Mouse (Mus musculus): ENCODE results near the gene Shank1. TPM values are rescaled to one million over a fixed set of nuclear protein-coding genes. Genes with fewer than 3 reads are reported as not detected.

Shank1 gene
- total RNA-seq, 1 experiment from 2014 or later: 2.1 TPM

DNA sequence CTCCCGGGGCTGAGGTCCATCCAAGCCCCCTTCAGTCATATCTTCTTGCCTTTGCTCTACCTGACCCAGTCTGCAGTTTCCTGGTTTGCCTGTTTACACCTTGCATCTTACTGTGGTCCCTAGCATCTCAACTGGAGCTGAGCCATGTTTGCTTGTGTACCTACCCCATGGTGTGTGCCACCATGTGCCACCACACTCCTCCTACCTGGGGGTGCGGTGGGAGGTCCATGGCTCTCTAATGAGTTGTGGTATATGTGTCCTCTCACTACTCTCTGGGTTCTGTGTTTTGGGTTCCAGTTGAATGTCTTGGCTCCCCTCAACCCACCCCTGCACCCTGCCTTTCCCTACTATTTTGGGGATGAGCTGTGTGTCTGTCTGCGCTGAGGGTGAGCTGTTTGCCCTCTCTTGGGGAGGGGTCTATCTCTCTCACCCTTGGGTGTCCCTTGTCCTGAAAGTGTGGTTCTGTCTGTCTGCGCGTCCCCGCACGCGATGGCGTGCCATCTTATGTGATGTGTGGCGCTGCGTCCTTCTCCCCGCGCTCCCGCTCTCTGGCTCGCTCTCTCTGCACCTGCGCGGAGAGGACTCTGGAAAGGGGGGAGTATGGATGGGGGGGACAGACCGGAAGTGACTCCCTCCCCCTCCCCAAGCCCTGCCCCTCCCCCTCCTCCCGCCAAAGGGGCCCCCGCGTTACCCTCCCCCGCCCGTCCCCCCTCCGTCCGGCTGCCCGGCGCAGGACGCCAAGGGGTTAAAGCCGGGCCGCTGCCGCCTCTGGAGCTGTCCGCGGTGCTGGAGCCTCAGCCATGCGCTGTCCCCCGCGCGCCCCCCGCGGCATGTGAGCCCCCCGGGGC lies 25.2 kb downstream of the Shank1 start:
- ATAC-seq (ENCODE audit: extremely low read depth, insufficient number of reproducible peaks, low FRiP score, poor library complexity, severe bottlenecking): no peak

DNA sequence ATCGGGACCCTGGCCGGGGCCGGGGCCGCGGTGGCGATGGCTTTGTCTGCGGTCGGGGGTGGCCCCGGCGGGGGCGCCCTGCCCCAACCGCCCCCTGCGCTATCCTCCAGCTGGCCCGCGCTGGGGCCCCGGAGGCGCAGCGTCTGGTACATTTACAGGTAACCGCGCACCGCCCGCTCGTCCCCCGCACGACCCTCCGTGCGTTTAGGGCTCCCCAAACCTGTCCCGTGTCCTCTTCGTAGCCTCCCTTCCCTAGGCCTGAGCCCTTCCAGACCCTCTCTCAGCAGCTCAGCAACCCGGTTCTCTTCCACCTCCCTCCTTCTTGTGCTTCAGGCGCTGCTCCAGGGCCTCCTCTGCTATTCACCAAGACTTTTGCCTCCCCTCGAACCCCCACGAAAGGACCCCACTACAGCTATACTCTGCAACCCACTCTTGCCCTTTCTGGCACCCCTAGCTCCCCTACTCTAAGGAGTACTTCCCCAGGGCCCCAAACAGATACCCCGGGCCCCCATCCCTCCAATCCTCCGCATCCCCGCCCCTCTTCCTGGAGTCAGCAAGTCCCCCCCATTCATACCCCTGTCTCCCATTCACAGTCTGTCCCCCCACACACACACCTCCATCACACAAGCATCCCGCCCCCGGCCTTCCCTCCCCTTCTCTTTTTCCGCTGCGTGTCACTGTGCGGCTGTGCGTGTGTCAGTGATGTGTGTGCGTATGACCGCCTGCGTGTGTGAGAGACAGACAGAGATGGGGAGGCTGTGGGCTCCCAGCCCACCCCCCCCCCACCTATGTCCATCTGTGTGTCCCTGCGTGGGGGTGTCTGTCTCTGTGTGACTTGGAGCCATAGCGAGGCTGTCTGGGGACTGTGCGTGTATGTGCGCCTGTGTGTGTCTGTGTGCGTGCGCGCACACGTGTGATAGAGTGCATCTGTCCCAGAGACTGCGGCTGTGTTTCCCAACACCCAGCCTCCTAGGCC lies 26.3 kb downstream of the Shank1 start:
- ATAC-seq (ENCODE audit: extremely low read depth, insufficient number of reproducible peaks, low FRiP score, poor library complexity, severe bottlenecking): no peak

DNA sequence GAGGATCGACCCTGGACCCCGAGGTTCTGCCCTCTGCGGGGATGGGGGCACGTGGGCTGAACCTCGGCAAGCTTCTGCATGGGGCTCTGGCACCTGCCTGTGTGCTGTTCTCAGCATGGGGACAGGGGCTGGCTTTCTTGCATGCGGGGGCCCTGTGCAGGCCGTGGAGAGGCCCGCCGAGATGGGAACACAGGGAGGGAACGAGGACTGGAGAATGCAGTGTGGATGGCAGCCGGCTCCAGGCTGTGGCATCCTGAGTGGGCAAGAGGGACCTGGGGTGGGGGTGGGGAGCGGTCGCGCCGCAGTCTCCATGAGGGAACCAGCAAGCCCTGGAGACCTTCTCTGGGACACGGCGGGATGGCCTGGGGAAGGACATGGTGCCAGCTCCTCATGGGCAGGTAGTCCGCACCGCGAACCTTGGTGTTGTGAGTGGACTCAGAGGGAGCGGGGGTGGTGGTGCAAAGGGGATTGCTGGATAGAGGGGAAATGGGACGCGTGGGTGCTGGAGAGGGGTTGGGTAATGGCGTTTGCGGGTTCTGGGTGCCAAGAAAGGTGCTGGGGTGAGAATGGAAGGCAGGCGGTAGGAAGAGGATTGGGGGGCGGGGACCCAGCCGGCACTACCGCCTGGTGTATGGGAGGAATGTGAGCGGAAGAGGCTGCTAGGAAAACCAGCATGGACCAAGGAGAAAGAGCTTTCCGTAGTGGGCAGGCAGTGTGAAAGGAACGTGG lies 27.2 kb downstream of the Shank1 start:
- no peak for ATAC-seq (ENCODE audit: extremely low read depth, insufficient number of reproducible peaks, low FRiP score, poor library complexity, severe bottlenecking)

DNA sequence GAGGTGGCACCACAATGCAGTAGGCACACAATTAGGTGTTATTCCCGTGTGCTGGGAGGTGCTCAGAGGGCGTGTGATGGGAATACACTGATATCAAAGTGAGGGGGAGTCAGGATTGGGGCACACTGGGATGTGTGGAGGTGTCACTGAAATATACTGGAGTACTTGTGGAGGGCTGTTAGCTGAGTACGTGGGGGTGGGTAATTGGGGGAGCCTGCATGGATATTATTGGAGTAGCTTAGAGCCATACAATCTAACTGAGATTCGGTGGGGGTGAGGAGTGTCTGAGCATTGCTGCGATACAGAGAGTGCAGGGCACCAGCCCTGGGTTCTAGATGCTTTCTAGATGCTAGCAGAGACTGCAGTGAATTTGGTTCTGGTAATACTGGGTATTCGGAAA lies 30.2 kb downstream of the Shank1 start:
- no peak for ATAC-seq (ENCODE audit: extremely low read depth, insufficient number of reproducible peaks, low FRiP score, poor library complexity, severe bottlenecking)

DNA sequence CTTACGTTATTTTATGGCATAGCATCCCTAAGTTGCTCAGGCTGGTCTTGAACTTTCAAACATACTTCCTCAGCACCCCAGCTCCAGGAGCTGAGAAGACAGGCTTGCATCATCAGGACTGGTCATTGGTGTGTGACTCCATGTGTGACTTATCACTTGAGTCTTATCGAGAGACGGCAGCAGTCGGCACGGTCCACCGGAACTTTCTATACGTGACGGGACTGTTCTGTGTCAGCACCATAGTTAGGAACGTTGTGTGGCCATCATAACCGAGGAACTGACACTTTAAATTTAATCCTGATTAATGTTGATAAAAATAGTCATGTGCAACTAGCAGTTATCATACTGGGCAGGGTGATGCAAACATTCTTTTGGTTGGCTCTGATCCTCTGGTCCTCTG lies 31.1 kb downstream of the Shank1 start:
- no peak for ATAC-seq (ENCODE audit: extremely low read depth, insufficient number of reproducible peaks, low FRiP score, poor library complexity, severe bottlenecking)

DNA sequence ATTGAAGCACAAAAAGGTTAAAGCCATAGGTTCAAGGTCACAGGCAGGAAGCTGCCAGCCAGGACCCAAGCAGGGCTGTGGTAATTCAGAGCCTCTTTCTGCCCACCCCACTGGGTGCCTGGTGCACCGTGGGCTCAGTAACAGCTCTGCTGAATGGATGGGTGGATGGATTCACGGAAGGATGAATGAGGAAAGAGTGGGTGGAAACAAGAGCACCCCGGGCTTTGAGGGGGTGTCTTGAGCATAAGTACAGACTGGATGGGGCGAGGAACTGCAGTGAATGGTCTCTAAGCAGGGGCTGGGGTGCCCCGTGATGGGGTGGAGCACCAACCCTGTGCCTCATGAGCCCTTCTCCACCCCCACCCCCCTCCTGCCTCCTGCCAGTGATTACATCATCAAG lies 31.7 kb downstream of the Shank1 start:
- no peak for ATAC-seq (ENCODE audit: extremely low read depth, insufficient number of reproducible peaks, low FRiP score, poor library complexity, severe bottlenecking)

DNA sequence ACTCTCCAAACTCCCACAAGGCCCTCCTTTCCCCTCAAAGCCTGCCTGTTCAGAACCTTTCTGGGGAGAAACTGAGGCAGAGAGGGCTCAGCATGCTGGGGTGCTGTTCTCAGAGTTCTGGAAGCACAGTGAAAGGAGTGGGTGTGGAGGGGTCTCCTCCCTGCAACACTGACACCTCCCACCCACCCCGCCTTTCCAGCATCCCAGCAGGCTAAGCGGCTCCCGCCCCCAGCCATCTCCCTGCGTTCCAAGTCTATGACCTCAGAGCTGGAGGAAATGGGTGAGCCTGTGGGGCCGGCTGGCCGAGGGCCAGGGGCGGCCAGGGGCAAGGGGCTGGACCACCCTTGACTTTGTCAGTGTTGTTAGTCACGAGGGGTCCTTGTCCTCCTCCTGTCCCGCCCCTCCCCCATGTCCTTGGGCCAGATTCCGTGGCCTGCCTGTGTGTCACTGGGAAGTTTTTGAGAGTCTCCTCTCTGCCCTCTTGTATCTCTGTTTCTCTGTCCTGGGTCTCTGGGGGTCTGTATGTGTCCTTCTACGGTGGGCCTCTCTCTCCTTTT lies 33.5 kb downstream of the Shank1 start:
- no peak for ATAC-seq (ENCODE audit: extremely low read depth, insufficient number of reproducible peaks, low FRiP score, poor library complexity, severe bottlenecking)

DNA sequence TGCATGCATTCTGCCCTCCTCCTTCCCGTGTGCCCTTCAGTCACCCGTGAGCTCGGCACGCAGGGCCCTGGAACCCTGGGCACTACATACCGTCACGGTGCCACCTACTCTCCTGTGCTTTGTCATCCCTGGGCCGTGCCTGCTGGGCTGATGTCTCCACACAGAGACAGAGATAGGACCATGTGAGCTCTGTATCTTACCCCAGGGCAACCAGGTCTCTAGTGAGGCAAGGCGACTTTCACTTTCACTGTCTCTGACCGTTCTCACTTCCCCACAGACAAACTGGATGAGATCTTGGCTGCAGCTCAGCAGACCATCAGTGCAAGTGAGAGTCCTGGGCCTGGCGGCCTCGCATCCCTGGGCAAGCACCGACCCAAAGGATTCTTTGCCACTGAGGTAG lies 34.6 kb downstream of the Shank1 start:
- ATAC-seq (ENCODE audit: extremely low read depth, insufficient number of reproducible peaks, low FRiP score, poor library complexity, severe bottlenecking): peak; percentile 70

DNA sequence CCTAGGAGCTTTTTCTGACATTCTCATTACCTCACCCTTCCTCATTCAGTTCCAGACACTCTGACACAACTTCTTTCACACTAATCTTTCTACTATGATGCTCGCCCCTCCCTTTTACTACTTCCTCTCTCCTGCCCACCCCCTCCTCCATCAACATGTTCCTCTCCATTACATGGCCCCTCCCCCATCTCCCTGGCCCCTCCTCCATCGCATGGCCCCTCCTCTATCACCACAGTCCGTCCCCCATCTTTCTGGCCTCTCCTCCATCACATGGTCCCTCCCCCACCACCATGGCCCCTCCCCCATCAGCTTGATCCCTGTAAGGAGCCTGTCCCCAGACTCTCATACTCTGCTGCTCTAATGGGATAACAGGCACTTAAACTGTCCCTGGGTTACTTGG lies 39.0 kb downstream of the Shank1 start:
- no peak for ATAC-seq (ENCODE audit: extremely low read depth, insufficient number of reproducible peaks, low FRiP score, poor library complexity, severe bottlenecking)

DNA sequence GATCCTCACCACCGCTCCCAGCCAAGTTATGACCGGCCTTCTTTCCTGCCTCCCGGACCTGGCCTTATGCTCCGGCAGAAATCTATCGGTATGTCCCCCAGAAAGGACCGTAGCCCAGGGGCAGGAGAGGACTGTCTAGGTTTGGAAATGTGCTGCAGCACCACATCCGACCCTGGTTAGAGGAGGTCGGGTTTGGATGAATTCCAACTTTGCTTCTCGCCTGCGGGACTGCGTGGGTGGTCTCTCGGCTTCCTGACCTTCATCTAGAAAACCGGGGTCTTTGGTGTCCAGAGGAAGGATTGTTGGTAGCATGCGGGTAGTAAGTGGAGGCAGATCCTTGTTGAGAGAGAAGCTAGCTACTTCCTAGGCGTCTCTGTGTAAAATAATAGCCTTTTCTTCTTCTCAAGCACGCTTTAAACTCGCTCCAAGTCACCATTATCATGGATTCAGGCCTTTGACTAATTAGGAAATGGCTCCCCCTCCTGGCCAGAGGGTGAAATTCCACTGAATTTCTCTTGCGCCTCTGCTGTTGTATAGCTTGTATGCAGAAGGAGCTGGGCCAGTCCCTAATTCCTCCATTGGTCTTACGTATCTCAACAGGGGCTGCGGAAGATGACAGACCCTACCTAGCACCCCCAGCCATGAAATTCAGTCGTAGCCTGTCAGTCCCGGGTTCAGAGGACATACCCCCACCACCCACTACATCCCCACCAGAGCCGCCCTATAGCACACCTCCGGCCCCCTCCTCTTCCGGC lies 41.1 kb downstream of the Shank1 start:
- peak; percentile 63 for ATAC-seq (ENCODE audit: extremely low read depth, insufficient number of reproducible peaks, low FRiP score, poor library complexity, severe bottlenecking)

DNA sequence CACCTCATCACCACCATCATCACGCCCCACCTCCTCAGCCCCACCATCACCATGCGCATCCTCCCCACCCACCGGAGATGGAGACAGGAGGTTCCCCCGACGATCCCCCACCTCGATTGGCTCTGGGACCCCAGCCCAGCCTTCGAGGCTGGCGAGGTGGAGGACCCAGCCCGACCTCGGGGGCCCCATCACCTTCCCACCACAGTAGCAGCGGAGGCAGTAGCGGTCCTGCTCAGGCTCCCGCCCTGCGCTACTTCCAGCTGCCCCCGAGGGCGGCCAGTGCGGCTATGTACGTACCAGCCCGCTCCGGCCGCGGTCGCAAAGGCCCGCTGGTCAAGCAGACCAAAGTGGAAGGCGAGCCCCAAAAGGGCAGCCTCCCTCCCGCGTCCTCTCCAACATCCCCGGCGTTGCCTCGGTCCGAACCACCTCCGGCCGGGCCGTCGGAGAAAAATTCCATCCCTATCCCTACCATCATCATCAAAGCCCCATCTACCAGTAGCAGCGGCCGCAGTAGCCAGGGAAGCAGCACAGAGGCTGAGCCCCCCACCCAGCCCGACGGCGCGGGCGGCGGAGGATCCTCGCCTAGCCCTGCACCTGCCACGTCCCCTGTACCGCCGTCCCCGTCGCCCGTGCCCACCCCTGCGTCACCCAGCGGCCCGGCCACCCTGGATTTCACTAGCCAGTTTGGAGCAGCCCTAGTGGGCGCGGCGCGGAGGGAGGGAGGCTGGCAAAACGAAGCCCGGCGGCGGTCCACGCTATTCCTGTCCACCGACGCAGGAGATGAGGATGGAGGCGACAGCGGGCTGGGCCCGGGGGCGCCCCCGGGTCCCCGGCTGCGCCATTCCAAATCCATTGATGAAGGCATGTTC lies 42.1 kb downstream of the Shank1 start:
- ATAC-seq (ENCODE audit: extremely low read depth, insufficient number of reproducible peaks, low FRiP score, poor library complexity, severe bottlenecking): no peak

DNA sequence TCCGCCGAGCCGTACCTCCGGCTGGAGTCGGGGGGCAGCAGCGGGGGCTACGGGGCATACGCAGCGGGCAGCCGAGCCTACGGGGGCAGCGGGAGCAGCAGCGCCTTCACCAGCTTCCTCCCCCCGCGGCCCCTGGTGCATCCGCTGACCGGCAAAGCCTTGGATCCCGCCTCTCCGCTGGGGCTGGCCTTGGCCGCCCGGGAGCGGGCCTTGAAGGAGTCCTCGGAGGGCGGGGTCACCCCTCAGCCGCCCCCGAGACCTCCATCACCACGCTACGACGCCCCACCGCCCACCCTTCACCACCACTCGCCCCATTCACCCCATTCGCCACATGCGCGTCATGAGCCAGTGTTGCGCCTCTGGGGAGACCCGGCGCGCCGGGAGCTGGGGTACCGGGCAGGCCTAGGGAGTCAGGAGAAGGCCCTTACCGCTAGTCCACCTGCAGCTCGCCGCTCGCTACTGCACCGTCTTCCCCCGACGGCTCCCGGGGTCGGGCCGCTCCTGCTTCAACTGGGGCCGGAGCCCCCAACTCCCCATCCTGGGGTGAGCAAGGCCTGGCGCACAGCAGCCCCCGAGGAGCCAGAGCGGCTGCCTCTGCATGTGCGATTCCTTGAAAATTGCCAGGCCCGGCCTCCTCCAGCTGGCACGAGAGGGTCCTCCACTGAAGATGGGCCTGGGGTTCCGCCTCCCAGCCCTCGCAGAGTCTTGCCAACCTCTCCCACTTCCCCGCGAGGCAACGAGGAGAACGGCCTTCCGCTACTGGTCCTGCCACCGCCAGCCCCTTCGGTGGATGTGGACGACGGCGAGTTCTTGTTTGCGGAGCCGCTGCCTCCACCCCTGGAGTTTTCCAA lies 42.9 kb downstream of the Shank1 start:
- no peak for ATAC-seq (ENCODE audit: extremely low read depth, insufficient number of reproducible peaks, low FRiP score, poor library complexity, severe bottlenecking)

DNA sequence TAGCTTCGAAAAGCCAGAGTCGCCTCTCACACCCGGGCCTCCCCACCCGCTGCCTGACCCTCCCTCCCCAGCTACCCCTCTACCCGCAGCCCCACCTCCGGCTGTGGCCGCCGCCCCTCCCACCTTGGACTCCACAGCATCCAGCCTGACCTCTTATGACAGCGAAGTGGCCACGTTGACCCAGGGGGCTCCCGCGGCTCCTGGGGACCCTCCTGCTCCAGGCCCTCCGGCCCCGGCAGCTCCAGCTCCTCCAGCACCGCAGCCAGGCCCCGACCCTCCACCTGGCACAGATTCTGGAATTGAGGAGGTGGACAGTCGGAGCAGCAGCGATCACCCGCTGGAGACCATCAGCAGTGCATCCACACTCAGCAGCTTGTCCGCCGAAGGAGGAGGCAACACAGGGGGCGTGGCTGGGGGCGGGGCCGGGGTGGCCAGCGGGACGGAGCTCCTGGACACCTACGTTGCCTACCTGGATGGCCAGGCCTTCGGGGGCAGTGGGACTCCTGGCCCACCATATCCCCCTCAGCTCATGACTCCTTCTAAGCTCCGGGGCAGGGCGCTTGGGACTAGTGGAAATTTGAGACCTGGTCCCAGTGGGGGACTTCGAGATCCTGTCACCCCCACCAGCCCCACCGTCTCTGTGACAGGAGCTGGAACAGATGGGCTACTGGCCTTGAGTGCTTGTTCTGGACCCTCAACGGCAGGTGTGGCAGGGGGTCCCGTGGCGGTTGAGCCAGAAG lies 43.7 kb downstream of the Shank1 start:
- no peak for ATAC-seq (ENCODE audit: extremely low read depth, insufficient number of reproducible peaks, low FRiP score, poor library complexity, severe bottlenecking)

DNA sequence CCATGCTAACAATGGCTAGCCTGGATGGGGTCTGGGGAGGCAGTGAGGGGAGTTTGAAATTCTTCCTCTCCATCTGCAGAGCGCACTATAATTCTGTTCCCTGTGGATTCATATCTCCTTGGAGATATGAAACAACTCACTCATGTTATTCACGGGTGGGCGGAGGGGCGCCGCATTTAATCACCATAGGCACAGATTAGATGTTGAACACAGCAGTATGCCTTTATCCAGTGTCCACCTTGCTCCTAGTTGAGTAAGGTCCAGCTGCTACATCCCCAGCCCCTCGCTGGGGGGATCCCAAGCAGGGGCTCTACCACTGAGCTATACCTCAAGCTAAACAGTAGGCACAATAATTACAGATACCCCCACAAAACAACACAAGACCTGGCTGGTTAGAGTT lies 45.4 kb downstream of the Shank1 start:
- ATAC-seq (ENCODE audit: extremely low read depth, insufficient number of reproducible peaks, low FRiP score, poor library complexity, severe bottlenecking): no peak

DNA sequence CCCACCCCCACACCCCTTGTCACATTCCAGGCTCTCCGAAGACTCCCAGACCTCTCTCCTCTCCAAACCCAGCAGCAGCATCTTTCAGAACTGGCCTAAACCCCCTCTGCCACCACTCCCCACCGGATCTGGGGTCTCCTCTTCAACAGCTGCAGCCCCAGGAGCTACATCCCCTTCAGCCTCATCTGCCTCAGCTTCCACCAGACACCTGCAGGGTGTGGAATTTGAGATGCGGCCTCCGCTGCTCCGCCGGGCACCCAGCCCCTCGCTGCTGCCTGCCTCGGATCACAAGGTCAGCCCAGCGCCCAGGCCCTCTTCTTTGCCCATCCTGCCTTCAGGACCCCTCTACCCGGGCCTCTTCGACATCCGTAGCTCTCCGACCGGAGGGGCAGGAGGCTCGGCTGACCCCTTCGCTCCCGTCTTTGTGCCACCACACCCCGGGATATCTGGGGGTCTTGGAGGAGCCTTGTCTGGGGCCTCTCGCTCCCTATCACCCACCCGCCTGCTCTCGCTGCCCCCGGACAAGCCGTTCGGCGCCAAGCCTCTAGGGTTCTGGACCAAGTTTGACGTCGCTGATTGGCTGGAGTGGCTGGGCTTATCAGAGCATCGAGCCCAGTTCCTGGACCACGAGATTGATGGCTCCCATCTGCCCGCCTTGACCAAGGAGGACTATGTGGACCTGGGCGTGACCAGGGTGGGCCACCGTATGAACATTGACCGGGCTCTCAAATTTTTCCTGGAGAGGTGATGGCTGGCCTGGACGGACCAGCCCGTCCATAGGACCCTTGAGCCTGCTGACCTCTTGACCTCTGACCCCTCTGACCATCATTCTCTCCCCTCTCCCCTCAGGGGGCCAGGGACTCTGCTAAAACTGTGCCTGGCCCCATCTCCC lies 46.8 kb downstream of the Shank1 start:
- no peak for ATAC-seq (ENCODE audit: extremely low read depth, insufficient number of reproducible peaks, low FRiP score, poor library complexity, severe bottlenecking)
